Mouse (Mus musculus): ENCODE results near the gene Gm21992. TPM values are rescaled to one million over a fixed set of nuclear protein-coding genes. Genes with fewer than 3 reads are reported as not detected.

Gm21992 gene
- total and polyA plus RNA-seq, 3 experiments = 15.3 to 31.9 (median 25.3) TPM

DNA sequence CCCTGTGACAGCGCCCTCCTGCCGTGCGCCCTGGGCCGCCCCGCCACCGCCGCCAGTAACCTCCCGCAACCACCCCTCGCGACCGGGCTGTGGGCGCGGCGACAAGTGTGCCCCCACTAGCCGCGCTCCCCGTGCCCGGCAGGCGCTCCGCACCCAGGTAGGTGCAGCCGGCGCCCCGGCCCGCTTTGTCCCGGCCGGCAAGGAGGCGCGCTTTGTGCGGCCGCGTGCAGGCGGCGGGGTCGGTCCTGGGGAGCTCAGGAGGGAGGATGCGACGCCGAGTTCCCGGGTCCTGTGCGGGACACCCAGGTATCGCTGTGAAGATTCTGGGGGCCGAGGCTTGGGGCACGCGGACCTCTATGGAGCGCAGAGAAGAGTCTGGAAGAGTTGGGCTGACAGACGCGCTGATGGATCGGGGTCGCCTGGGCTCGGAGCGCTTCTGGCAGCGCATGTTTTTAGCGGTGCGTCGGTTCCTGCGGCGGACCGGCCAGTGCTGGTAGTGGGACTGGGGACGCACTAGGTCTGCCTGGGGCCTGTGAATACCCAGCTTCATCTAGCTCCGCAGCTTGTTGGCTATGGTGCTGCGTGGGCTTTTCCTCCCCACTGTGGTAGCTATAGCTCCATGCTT is 99.1 kb downstream of the Gm21992 start:
- DNase-seq = no peak

DNA sequence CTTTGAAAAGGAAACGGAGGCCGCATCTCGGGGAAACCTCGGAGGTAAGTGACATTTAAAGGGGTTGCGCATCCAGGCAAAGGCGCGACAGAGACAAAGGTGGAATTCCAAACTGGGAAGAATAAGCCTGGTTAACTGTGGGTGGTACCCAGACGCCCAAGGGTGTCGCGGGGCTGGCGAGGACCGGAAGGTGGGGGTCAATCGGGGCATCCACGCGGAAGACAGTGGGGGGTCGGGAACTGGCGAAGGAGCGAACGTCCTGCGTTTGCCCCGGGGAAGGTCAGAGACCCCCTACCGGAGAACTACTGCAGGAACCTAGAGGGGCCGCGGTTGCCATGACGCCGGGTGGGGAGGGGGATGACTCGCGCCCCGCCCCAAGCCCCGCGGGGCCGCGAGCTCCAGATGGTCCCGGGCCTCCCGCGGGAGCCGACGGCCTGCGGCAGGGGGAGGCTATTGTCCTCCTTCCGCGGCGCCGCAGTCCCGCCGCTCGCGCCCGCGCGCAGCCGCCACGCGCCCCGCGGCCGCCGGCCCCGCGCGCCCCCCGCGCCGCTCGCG is 99.7 kb downstream of the Gm21992 start:
- DNase-seq = no peak

DNA sequence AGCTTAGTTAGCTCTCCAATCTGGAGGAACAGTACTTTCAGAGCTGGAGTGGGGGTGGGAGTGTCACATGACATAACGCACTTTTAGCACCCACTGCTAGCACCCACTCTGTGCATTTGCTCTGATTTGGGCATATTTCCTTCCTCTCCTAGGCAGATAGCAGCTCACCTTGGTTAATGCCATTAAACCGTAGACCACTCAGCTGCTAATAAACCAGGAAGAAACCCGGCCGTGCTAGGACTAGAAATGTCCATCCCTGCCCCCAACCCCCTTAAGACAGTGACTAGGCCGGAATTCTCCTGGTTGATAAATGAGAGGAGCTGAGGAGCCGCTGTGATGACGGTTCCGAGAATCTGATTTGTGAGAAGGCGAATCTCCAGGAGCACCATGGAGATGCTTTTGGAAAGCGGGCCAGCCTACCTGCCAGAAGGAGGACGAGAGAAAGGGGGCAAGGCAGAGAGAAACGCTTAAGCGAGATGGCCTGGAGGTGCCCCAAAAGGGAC is 100.3 kb downstream of the Gm21992 start, which contains the start of gene Sptbn2:
Gene Sptbn2 (plus strand): TSS at position 70 of the 503 bp plus-strand sequence.
- no peak for DNase-seq

DNA sequence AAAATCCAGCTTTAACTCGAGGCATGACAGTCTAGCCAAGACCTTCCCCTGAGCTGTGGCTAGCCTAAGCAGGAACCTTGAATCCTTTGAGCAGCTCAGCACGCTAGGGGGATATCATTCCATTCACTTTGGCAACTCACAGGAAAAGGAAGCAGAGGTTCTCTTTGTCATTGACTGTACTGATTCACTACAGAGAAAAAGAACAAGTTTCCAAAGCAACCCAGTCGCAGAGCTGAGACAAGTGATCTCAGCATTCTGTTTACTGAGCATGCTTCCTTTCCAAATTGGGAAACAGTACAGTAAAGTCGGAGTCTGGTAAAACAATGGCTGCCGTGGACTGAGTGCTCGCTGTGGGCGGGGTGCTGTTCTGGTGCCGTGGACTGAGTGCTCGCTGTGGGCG is 102.6 kb downstream of the Gm21992 start:
- no peak for DNase-seq

DNA sequence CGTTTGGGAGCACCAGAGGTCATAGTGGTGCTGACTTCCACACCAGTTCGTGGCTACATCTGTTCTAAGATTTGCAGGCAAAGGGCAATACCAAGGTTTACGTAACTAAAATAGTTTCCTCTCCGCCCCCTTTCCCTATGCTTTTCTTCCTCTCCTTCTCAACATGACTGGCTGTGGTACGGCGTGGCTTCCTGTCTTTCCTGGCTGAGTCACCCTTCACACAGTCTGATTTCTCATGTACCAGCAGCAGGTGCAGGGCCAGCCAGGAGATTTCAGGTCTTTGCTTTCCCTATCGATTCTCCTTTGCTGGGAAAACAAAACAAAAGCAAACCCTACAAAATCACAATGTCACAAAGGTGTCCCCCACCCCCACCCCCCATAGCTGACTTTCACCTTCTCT is 110.2 kb downstream of the Gm21992 start:
- no peak for DNase-seq

DNA sequence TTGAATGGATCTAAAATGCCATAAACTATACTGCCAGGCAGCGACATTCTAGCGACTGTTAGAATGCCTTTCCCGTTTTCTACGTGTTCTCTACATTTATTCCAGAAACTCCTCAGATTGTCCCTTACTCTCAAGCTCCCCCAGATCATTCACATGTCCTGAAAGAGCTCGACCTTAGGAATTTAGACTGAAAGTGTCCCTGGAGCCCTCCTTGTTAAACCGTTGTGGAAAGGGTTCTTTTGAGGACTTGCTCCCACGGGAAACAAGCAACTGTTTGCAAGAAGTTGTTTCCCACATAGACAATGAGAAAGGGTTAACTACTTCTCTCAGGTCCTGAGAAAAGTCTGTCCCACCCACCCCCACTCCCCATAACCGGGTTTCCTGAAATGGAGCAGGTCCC is 110.8 kb downstream of the Gm21992 start:
- no peak for DNase-seq

DNA sequence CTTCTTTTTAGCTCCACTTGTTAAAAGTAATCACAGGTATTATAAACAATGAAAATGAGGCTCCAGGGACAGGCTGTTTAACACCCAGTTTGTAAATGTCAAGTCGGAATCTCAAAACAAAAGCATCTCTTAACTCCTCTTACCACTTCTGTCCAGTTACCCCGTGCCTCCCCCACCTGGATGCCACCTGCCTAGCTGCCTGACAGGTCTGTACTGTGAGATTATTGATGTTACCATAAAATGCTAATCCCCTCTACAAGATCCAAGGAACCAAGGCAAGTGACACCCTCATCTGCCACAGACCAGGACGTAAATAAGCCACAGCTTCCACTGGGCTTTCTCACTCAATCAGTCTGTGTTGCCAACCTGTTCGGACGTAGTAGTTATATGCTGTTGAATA is 111.6 kb downstream of the Gm21992 start:
- DNase-seq = no peak

DNA sequence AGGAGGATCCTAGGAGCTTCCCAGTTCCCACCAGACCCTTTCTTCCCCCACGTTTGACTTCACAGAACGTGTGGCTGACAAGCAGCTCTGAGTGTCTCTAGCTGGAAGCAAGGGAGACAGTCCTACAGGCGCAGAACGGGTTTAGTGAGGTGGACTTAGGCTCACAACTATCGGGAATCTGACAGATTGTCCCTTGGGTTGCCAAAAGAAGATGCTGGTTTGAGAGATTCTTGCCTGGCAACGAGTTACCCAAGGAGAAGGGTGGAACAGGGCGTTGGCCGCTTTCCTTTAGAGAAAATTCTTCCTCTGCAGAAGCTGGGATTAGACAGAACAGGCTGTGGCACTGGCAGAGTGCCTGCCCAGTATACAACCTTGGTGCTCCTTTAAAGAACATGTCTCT is 112.6 kb downstream of the Gm21992 start:
- DNase-seq = no peak

DNA sequence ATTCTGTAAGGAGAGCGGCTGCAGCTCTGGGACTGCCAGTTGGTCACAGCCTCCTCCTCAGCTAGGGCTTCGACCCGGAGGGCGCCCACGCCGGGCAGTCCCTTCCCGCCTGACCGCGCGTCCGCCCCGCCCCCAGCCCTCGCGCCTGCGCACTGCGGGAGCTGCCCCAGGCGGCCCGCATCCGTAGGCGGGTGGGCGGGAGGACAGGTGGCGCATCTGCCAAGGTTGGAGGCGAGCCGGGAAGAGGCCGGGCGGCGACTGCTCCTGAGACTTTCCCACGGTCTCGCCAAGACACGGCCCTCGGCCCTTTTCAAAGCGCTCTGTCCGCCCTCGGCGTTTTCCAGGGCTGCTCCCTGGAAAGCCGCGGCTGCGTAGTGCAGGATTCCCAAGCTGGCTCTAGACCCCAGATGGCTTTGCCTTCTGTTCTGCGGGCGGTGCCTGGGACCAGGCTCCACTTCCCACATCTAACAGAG is 113.2 kb downstream of the Gm21992 start, which contains the start of gene Gm960:
Gene Gm960 (minus strand): TSS at position 464 of the 473 bp plus-strand sequence.
- DNase-seq = peak; percentile 84

DNA sequence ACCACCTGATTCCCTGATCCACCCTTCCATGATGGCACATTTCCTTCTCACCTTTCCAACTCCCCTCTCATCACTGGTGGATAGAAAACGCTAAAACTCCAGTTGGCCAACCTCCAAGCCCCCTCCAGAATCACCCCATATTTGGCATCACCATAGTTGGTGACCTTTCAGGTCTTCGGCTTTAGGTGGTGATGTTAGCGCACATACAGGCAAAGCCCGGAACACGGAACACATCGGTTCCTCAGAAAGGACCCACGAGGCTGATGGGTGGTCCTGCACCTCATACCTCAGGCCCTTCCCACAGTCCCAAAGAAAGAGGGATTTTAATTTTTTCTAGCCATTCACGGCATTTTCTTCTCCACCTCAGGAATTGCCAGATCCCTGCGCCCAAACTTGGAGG is 113.7 kb downstream of the Gm21992 start:
- DNase-seq = no peak

DNA sequence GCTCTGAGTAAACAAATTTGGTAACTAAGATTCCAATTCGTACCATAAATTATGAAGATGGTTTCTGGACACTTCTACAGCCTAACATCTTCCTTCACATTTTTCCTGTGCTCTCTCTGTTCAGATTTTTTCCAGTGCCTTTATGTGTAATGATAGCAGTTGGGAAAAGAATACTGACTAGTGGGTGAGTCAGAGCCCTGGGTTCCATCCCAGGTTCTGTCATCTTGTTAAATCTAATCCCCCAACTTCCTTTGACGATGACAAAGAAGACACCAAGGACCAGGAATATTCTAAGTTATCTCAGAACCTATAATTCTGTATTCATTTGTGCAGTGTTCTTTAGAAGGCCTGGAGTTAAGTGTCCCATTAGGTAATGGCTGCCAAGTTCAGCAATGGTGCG is 114.3 kb downstream of the Gm21992 start:
- DNase-seq = no peak

DNA sequence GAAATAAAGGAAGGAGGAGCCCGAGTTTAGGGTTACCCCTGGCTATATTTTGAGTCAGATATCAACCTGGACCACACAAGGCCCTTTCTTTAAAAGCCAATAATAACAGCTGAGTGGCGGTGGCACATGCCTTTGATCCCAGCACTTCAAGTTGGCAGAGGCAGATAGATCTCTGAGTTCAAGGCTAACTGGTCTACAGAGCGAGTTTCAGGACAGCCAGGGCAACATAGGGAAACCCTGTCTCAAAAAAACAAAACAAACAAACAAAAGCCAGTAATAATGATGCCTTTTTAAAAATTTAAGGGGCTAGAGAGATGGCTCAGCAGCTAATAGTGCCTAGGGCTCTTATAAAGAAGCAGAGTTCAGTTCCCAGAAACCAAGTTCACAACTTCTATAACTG is 117.1 kb downstream of the Gm21992 start:
- no peak for DNase-seq

Other genes with a start within 250 kb of the Gm21992 start
- 1 to 10 TPM; 3.3 to 6.7 TPM for gene Lrfn4, start 195.9 kb downstream of the Gm21992 start, total RNA-seq (2021)
- 17.1 and 22.1 TPM in 2 replicates for gene Lrfn4, start 195.9 kb downstream of the Gm21992 start, polyA plus RNA-seq (2012; rRNA removed)
- gene Rce1, start 186.0 kb downstream of the Gm21992 start, total RNA-seq (2021) = 10 to 100 TPM; 34.8 to 44.2 TPM
- 125 and 141 TPM in 2 replicates for gene Rce1, start 186.0 kb downstream of the Gm21992 start, polyA plus RNA-seq (2012; rRNA removed)
- under 1 TPM in 1 of 2 experiments, not detected in 1; 0.12 TPM for gene Gm960, start 112.9 kb downstream of the Gm21992 start, total RNA-seq (2021)
- gene Gm960, start 112.9 kb downstream of the Gm21992 start, polyA plus RNA-seq (2012; rRNA removed) = 0.27 and 2.3 TPM in 2 replicates
- under 1 TPM; 0.58 to 0.83 TPM for gene Sptbn2, start 100.4 kb downstream of the Gm21992 start, total RNA-seq (2021)
- gene Sptbn2, start 100.4 kb downstream of the Gm21992 start, polyA plus RNA-seq (2012; rRNA removed) = 0.30 and 0.42 TPM in 2 replicates
- gene Rbm4b, start 55.1 kb downstream of the Gm21992 start, total RNA-seq (2021) = 10 to 100 TPM; 12.4 to 17.9 TPM
- 5.8 and 7.4 TPM in 2 replicates for gene Rbm4b, start 55.1 kb downstream of the Gm21992 start, polyA plus RNA-seq (2012; rRNA removed)
- gene Rbm4, start 17.7 kb downstream of the Gm21992 start, total RNA-seq (2021) = 10 to 100 TPM; 50.2 to 72.7 TPM
- 11.8 and 14.7 TPM in 2 replicates for gene Rbm4, start 17.7 kb downstream of the Gm21992 start, polyA plus RNA-seq (2012; rRNA removed)
- 10 to 100 TPM; 37.9 to 45.9 TPM for gene Rbm14, start within 50 bp of the Gm21992 start, total RNA-seq (2021)
- gene Rbm14, start within 50 bp of the Gm21992 start, polyA plus RNA-seq (2012; rRNA removed) = 83.4 and 97.2 TPM in 2 replicates
- 100 to 1,000 TPM in 1 of 2 experiments, 10 to 100 TPM in 1; 63.8 to 107 TPM for gene Ccs, start 27.7 kb upstream of the Gm21992 start, total RNA-seq (2021)
- 79.1 and 102 TPM in 2 replicates for gene Ccs, start 27.7 kb upstream of the Gm21992 start, polyA plus RNA-seq (2012; rRNA removed)
- under 1 TPM; 0.17 to 0.20 TPM for gene Ccdc87, start 27.8 kb upstream of the Gm21992 start, total RNA-seq (2021)
- gene Ccdc87, start 27.8 kb upstream of the Gm21992 start, polyA plus RNA-seq (2012; rRNA removed) = 0.09 TPM in 1 of 2 replicates, not detected in the other
- 100 to 1,000 TPM; 214 to 421 TPM for gene Ctsf, start 43.5 kb upstream of the Gm21992 start, total RNA-seq (2021)
- 1,208 and 1,259 TPM in 2 replicates for gene Ctsf, start 43.5 kb upstream of the Gm21992 start, polyA plus RNA-seq (2012; rRNA removed)
- gene Actn3, start 66.3 kb upstream of the Gm21992 start, total RNA-seq (2021) = 1 to 10 TPM in 1 of 2 experiments, under 1 TPM in 1; 0.43 to 1.0 TPM
- gene Actn3, start 66.3 kb upstream of the Gm21992 start, polyA plus RNA-seq (2012; rRNA removed) = 0.16 and 0.47 TPM in 2 replicates
- gene Zdhhc24, start 67.1 kb upstream of the Gm21992 start, total RNA-seq (2021) = 10 to 100 TPM; 16.7 to 21.8 TPM
- gene Zdhhc24, start 67.1 kb upstream of the Gm21992 start, polyA plus RNA-seq (2012; rRNA removed) = 78.3 and 80.4 TPM in 2 replicates
- 10 to 100 TPM in 1 of 2 experiments, 1 to 10 TPM in 1; 5.9 to 13.9 TPM for gene Bbs1, start 95.0 kb upstream of the Gm21992 start, total RNA-seq (2021)
- 6.1 and 6.2 TPM in 2 replicates for gene Bbs1, start 95.0 kb upstream of the Gm21992 start, polyA plus RNA-seq (2012; rRNA removed)
- gene Dpp3, start 116.7 kb upstream of the Gm21992 start, total RNA-seq (2021) = 100 to 1,000 TPM in 1 of 2 experiments, 10 to 100 TPM in 1; 93.0 to 104 TPM
- gene Dpp3, start 116.7 kb upstream of the Gm21992 start, polyA plus RNA-seq (2012; rRNA removed) = 259 and 313 TPM in 2 replicates
- 10 to 100 TPM in 1 of 2 experiments, 1 to 10 TPM in 1; 8.9 to 11.8 TPM for gene Peli3, start 131.5 kb upstream of the Gm21992 start, total RNA-seq (2021)
- 15.4 and 16.5 TPM in 2 replicates for gene Peli3, start 131.5 kb upstream of the Gm21992 start, polyA plus RNA-seq (2012; rRNA removed)
- 10 to 100 TPM; 43.1 to 60.6 TPM for gene Mrpl11, start 150.5 kb upstream of the Gm21992 start, total RNA-seq (2021)
- gene Mrpl11, start 150.5 kb upstream of the Gm21992 start, polyA plus RNA-seq (2012; rRNA removed) = 16.3 and 19.7 TPM in 2 replicates
- under 1 TPM; 0.43 to 0.55 TPM for gene Npas4, start 178.7 kb upstream of the Gm21992 start, total RNA-seq (2021)
- gene Npas4, start 178.7 kb upstream of the Gm21992 start, polyA plus RNA-seq (2012; rRNA removed) = 1.1 and 1.3 TPM in 2 replicates
- gene Slc29a2, start 212.2 kb upstream of the Gm21992 start, total RNA-seq (2021) = 1 to 10 TPM; 4.3 to 6.9 TPM
- 12.6 and 13.4 TPM in 2 replicates for gene Slc29a2, start 212.2 kb upstream of the Gm21992 start, polyA plus RNA-seq (2012; rRNA removed)
- 10 to 100 TPM; 27.8 to 44.9 TPM for gene B4gat1, start 227.2 kb upstream of the Gm21992 start, total RNA-seq (2021)
- gene B4gat1, start 227.2 kb upstream of the Gm21992 start, polyA plus RNA-seq (2012; rRNA removed) = 49.9 and 51.8 TPM in 2 replicates
- gene AC124502.3, start 227.3 kb upstream of the Gm21992 start, total RNA-seq (2021) = 1 to 10 TPM; 1.6 to 2.6 TPM
- 0.55 and 0.89 TPM in 2 replicates for gene AC124502.3, start 227.3 kb upstream of the Gm21992 start, polyA plus RNA-seq (2012; rRNA removed)
- 10 to 100 TPM; 28.5 to 28.8 TPM for gene Brms1, start 229.7 kb upstream of the Gm21992 start, total RNA-seq (2021)
- 30.3 and 36.2 TPM in 2 replicates for gene Brms1, start 229.7 kb upstream of the Gm21992 start, polyA plus RNA-seq (2012; rRNA removed)
- 1 to 10 TPM; 3.1 to 9.6 TPM for gene Rin1, start 238.9 kb upstream of the Gm21992 start, total RNA-seq (2021)
- gene Rin1, start 238.9 kb upstream of the Gm21992 start, polyA plus RNA-seq (2012; rRNA removed) = 8.8 and 11.6 TPM in 2 replicates